Comparison of ENCODE assay signal across 1 mouse cellular context in the genomic region with DNA sequence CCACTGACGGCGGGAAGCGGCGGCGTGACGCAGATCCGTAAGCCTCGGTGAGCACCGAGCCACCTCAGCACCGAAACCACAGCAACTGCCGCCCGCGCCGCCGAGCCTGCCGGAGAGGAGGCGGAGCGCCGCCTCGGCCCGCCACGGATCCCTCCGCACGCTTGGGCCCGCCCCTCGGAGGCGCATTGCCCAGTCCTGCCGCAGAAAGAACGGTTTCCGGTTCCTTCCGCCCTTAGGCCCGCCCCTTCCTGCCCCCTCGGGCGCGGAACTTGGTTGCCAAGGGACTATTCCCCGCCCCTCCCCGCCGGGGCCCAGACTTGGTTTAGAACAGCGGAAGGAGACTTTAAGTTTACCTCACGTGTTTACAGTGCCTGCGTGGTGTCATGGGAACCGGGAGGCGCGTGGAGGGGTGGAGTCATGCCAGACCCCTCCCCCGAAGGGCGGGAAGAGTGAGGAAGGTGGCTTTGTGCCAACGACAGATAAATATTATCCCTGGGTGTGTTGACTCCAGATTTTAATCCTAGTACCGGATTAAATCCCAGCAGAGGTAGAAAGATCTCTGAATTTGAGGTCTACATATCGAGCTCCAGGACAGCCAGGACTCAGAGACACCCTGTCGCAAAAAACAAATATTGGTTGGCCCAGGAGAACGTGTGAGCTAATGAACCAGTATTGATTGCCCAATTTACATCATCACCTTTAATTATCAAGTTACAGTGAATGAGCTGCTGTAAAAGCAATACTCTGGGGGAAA.
TF ChIP-seq lines count a peak whose summit lies in the region.

A gene (minus strand): TSS at position 184 of the 754 bp plus-strand sequence.

TF ChIP-seq in myocyte, 11 proteins besides CTCF, POLR2A, EP300 and RAD21 (continued from another document):
- peak; percentile 73 for TF ChIP-seq USF1 (IDR thresholded peaks at IDR 0.05; ENCODE audit: low read depth)
- TF ChIP-seq CEBPB (IDR thresholded peaks at IDR 0.05; ENCODE audit: insufficient read depth, poor library complexity, severe bottlenecking): no peak
- no peak for TF ChIP-seq E2F4 (IDR thresholded peaks at IDR 0.05; ENCODE audit: insufficient read depth)
TF ChIP-seq in myocyte: peak in this region for 6.
